Mouse (Mus musculus) central nervous system, embryonic 14 days (tissue): Measurements from ENCODE around the gene Zfyve26. TPM values are rescaled to one million over a fixed set of nuclear protein-coding genes. Genes with fewer than 3 reads are reported as not detected.

Experiments used
- polyA plus RNA-seq: library from polyadenylated mRNA; depleted of rRNA; stranded (reverse); fragments of >200 nt; gene quantifications from 2 replicates; pipeline ENCODE4 v1.2.3, GENCODE M21; 2012; rRNA removed

Gene Zfyve26
- polyA plus RNA-seq: 23.6 and 25.2 TPM in 2 replicates

GRCm38 (mm10) chr12:79296126-79296816, at the start of gene Zfyve26:
Zfyve26 (minus strand) TSS chr12:79296304.

GRCm38 (mm10) chr12:79297121-79297576, 1.0 kb upstream of the Zfyve26 start, which contains the start of gene Rad51b:
Rad51b (plus strand) TSS chr12:79297282.

GRCm38 (mm10) chr12:79208703-79209464, 87.2 kb downstream of the Zfyve26 start, which contains the start of gene Rdh12:
Rdh12 (plus strand) TSS chr12:79208914.

GRCm38 (mm10) chr12:79192193-79192592, 103.9 kb downstream of the Zfyve26 start, which contains the start of gene Rdh11:
Rdh11 (minus strand) TSS chr12:79192293.

Other genes with a start within 250 kb of the Zfyve26 start
- 16.5 and 16.9 TPM in 2 replicates for gene Pigh, start 206.7 kb downstream of the Zfyve26 start, polyA plus RNA-seq
- gene Arg2, start 165.5 kb downstream of the Zfyve26 start, polyA plus RNA-seq: 13.0 and 13.8 TPM in 2 replicates
- gene Vti1b, start 123.6 kb downstream of the Zfyve26 start, polyA plus RNA-seq: 83.1 and 85.6 TPM in 2 replicates
- gene Rdh11, start 104.0 kb downstream of the Zfyve26 start, polyA plus RNA-seq: 20.9 and 23.1 TPM in 2 replicates
- gene Rdh12, start 87.4 kb downstream of the Zfyve26 start, polyA plus RNA-seq: 0.95 and 1.6 TPM in 2 replicates
- gene Rad51b, start 978 bp upstream of the Zfyve26 start, polyA plus RNA-seq: 1.8 and 1.9 TPM in 2 replicates